Mouse (Mus musculus) erythroid progenitor cell, adult 5-6 weeks (primary cell): Measurements from ENCODE around the gene Hs3st4. TPM values are rescaled to one million over a fixed set of nuclear protein-coding genes. Genes with fewer than 3 reads are reported as not detected.

Source experiments
- ATAC-seq: replicated peaks from 2 replicates; pipeline ENCODE4 v1.8.0; 2016; ENCODE audit warnings: moderate number of reproducible peaks, mild to moderate bottlenecking, moderate TSS enrichment, inconsistent platforms; ENCODE audit not compliant: poor library complexity, low FRiP score, severe bottlenecking
- total RNA-seq, 2 experiments: library from RNA; stranded (forward) in 1 of 2; stranded (reverse) in 1 of 2; fragments of 150-400 nt in 1 of 2; fragments of 186-747, 209-891 nt in 1 of 2; gene quantifications; 2 replicates each; pipeline versions ENCODE4 v1.2.3 to v1.2.4; 2015 to 2017; ENCODE audit warnings: low replicate concordance in 2 of 2

Gene Hs3st4
- total RNA-seq, 2 experiments from 2014 or later = not detected

DNA sequence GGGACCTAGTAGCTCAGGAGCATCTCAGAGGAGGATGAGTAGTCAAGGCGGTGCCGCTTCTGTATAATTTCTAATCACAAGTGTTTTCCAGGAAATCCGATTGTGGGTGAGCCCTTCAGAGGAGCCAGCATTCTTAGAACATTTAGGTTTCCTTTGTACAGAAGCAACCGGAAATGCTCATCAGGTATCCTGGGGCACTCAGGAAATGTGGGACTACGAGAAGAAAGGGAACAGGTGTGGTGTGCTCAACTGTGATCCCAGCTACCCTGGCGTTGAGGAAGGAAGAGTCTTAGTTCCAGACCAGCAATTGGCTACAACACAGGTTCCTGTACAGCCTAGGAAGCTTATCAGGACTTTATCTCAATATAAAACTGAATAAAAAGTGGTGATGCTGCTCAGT, 307.2 kb downstream of the Hs3st4 start:
- no peak for ATAC-seq

DNA sequence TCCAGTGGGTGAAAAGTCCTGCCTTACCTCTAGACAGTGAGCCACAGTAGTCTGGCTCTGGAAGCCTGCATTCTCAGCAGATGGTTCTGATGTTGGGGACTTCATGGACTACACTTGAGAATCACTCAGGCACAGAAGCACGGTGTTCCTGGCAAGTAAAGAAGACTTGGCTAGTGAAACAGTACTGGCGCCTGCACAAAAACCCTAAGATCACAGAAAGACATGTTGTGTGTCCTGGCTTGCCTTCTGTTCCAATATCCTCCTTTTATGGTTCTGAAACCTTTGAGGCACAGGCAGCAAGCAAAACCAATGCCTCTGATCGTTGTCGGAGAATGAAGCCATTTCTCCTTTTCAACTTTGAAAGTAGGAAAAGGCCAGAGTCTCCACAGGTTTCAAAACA, 336.8 kb downstream of the Hs3st4 start:
- ATAC-seq = no peak

DNA sequence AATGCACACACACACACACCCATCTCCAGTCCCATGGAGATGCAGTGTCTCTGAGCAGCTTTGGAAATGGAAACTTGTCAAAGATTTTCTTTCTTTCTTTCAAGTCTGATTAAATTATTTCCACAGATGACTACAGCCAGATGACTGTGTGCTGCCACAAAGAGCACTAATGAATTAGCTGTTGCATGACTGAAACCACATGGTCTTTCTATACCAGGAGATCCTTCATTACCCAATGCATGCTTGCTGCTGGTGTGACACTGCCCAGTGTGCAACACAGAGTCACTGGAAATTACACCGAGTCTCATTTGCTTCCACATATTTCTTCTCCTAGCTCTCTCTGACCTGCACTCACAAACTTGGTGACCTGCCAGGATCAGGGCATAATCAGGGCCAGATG, 353.0 kb downstream of the Hs3st4 start:
- no peak for ATAC-seq

DNA sequence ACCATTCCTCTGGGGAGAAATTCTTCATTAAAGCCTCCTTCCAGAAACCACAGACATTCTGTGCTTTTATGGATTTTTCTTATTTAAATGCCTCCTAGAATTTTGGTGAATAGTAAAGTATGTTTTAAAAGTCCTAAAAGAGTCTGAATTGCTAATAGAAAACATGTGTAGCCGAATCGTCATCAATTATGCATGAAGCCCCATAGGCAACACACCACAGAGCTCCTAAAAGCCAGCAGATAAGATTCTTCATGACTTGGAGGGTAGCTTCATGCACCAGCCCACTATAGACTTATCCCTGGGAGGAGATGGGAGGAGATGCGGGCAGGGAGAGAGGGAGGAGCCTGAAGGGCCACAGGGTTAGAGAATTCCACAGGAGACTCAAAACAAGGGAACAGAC, 358.8 kb downstream of the Hs3st4 start:
- no peak for ATAC-seq

DNA sequence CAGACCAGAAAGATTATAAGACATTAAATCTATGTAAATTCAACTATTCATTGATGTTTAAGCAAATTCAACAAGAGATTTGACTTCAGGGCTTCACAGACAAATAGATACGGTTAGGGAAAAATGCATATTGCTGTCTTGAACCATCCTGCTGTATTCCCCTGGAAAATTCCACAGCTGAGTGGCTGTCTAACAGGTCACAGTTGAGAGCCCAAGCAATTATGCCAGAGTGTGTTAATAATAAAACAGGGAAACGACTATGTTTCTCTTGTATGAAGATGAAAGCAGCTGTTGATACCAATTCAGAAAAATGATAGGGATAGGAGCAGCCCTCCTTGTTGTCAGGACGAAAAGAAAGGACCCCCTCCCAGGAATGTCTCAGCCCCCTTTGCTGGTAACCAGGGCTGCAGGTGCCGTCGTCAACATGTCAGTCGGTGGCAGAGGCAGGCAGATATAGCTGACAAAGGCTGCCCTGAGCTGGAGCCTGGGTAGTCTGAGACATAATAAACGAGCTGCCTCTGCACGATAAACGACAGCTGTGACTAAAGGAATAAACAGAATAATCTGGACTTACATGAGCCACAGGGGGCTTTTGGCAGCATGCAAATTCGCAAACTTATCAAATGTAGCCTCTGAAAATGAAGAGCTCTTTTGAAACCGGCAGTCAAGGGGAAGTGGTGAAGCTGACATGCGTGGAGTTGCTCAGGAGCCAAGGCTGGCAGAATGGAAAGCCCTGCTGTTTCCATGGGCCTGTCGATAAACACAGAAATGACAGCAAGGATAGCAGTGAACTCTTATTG, 364.7 kb downstream of the Hs3st4 start:
- ATAC-seq = no peak

DNA sequence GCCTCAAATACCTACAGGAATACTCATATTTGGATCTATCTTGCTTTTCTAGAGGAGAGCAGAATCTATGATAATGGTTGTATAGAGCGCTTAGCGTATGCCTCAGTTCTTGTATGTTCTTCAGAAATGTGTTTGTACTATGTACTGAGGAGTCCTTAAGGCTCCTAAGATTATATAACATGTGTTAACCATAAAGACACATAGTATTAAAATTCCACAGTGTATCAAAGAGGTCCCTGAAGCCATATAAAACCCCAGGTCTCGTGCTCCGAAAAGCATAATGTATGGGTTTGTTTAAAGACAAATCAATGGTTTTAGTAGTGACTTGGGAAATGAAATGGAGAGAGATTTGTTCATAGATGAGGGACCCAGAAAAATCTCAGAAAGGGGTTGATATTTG, 371.4 kb downstream of the Hs3st4 start:
- no peak for ATAC-seq

DNA sequence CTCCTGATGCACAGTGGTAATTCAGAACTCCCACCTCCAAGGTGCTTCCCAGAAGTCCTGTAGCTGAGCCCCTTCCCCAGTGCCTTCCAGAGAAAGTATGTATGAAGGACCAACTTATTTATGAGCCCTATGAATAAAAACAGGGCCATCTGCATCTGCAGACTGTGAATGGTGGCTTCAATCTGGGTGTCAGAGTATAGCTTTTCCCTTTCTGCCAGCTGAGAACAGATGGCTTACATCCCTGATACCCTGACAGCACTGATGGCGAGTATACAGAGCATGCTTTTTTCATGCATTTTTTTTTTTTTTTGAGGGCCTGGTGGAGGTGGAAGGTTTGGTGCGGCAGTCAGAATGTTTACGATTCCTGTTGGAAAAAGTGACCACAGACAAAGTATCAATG, 375.4 kb downstream of the Hs3st4 start:
- no peak for ATAC-seq

DNA sequence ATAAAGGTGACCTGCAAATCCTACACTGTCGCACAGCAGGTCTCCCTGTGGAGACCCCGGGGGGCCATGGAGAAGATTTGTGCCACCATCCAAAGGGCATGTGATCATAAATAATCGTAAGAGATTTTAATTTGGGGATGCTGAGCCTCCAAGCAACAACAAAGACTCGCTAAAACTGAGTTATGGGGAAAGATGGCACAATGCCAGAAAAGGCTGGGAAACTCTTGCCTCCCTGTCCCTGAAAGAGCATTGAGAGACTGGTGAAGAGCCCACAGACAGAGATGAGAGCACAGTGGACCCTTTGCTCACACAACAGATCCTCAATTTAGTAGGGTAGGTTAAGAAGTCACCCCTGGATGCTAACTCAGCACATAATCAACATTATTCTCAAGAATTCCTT, 377.2 kb downstream of the Hs3st4 start:
- ATAC-seq = no peak

DNA sequence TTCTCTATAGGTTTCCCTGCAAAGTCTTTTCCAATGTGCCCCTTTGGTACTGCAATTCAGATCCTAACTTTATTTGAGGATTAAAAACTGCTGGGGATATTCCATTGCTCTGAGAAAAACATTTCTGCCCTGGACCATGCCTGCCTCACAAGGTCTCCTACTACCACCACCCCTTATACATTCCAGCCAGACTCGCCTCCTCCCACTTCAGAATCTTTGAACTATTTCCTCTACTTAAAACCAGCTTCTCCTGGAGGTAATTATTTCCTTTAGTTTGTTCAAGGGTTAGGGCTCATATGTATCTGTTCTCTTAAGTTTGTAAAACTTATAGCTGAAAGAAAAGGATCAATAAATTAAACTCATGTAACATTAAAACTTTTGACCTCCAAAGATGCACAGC, 389.6 kb downstream of the Hs3st4 start:
- ATAC-seq = no peak

DNA sequence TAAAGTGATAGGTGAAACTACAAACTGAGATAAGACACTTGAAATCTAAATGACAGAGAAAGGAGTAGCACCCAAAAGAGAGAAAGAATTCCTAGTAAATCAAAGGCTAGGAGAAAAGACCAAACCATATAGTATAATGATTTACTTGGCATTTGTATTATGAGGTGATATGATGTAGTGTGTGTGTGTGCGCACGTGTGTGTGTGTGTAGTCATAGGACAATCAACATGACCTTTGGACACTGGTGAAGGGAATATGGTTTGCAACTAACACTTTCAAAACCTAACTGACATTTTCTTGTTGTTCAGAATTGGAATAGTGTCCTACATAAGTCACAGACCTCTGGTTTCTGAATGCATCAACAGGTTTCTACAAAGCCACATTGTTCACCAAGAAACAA, 390.0 kb downstream of the Hs3st4 start:
- ATAC-seq = no peak

DNA sequence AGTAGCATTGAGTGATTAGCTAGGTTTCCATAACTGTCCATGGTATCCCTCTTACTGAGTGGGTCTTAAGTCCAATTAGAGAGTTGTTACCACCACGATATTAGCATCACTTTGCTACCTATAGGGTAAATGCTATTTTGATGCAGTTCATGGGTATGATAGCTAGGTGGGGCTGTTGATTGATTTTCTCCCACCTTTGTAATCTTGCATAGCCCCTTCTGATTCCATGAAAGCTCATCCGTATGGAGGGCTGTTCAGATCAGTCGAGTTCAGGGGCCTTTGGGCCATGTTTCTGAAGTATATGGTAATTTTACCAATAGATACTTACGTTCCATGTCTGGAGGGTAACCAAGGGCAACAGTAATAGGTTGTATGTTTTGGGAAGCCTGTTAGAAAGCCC, 400.8 kb downstream of the Hs3st4 start:
- ATAC-seq = no peak

DNA sequence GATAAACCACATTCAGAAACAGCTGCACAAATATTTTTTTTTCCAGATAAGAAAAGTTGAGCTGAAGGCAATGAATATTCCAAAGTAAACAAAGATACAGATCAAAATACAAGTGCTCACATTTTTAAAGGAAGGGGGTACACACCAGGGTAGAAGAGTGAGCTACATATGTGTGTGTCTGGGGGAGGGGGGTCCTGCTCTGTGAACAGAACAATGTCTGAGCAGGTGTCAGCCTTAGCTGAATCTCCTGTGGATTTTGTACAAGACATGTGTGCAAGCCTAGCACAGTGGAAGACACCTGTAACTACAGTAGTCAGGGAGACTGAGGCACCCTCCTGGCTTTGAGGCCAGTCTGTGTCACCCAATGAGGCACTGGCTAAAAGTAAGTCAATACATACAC, 416.5 kb downstream of the Hs3st4 start:
- ATAC-seq = no peak

DNA sequence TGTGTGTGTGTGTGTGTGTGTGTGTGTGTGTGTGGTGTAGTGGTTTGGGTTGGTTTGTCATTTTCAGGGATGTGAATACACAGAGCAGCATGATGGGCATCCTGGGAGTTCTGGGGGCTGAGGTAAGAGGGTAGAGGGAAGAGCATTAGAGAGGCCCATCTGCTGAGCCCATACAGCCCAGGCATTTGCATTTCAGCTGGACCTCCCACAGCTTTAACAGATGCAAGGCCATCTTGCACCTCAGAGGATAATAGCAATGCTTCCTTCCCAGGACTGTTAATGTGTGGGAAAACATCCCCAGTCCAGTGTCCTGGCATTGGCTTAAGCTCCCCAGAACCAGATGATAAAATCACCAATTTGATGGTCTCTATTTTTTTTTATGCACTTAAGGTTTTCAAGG, 444.3 kb downstream of the Hs3st4 start:
- no peak for ATAC-seq
